Mouse (Mus musculus): ENCODE measurements around the gene Knl1. TPM values are rescaled to one million over a fixed set of nuclear protein-coding genes. Genes with fewer than 3 reads are reported as not detected.

Gene Knl1
- polyA plus RNA-seq, 1 experiment: 1.4 TPM

DNA sequence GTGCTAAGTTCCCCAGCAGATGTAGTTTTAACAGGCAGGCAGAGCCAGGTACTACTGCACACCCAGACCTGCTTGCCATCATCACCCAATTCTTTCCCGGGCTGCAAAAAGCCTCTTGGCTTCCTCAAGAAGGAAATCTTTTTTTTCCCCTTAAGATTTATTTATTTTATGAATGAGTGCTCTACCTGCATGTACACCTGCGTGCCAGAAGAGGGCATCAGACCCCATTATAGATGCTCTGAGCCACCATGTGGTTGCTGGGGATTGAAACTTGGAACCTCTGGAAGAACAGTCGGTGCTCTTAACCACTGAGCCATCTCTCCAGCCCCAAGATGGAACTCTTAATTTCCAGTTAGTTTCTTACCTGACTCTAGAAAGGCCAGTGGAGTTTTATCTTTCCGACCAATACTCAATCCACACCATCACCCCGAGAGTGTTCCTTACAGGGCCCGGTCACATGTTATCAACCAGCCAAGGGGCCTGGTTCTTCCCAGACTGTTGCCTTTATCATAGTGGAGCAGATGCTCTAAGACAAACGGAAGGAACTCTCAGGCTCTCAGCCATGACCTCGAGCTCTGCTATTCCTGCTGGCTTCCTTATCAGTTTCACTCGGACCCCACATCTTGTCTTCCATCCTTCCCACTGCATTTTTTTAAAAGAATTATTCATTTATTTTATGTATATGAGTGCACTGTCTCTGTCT lies 22.2 kb upstream of the Knl1 start:
- no peak overlapping the region for H3K4me3 ChIP-seq
- no peak overlapping the region for H3ac ChIP-seq (ENCODE audit: control insufficient read depth, insufficient read length)
- peaks cover 6% of the 10 kb centered on the region for H3K36me3 ChIP-seq (ENCODE audit: control insufficient read depth, insufficient read depth)
- H3K79me2 ChIP-seq (ENCODE audit: control insufficient read depth, insufficient read depth): peaks cover 3% of the 10 kb centered on the region
- H3K27me3 ChIP-seq (ENCODE audit: control insufficient read depth, insufficient read depth, insufficient read length): no peaks in the 10 kb centered on the region
- H3K4me2 ChIP-seq (ENCODE audit: low read depth): no peak overlapping the region
- TF ChIP-seq TCF12 (IDR thresholded peaks at IDR 0.05; ENCODE audit: insufficient read depth, poor library complexity, severe bottlenecking) (no peak), E2F4 (IDR thresholded peaks at IDR 0.05; ENCODE audit: insufficient read depth) (no peak), REST (IDR thresholded peaks at IDR 0.05; ENCODE audit: insufficient read depth, insufficient read length) (no peak), MAX (IDR thresholded peaks at IDR 0.05; ENCODE audit: low read depth) (no peak), MYOD1 (IDR thresholded peaks at IDR 0.05; ENCODE audit: control insufficient read depth in 1 of 3, insufficient read length in 2 of 3, low read depth in 2 of 3) (no peak), TCF3 (IDR thresholded peaks at IDR 0.05; ENCODE audit: insufficient read length, low read depth) (no peak), POLR2AphosphoS2 (IDR thresholded peaks at IDR 0.05; ENCODE audit: insufficient read length, low read depth) (no peak), SRF (IDR thresholded peaks at IDR 0.05; ENCODE audit: control insufficient read depth, insufficient read length, low read depth) (no peak), CEBPB (IDR thresholded peaks at IDR 0.05; ENCODE audit: insufficient read depth, poor library complexity, severe bottlenecking) (no peak), POLR2A (IDR thresholded peaks at IDR 0.05; ENCODE audit: insufficient read length, low read depth) (no peak), MYOG (IDR thresholded peaks at IDR 0.05; ENCODE audit: control insufficient read depth in 1 of 3, insufficient read depth in 1 of 3, insufficient read length in 2 of 3, low read depth in 2 of 3) (no peak), USF1 (IDR thresholded peaks at IDR 0.05; ENCODE audit: low read depth) (no peak)

- H3K27me3 ChIP-seq (ENCODE audit: control insufficient read depth, insufficient read depth, insufficient read length): no peaks in the 10 kb centered on the region
- no peak for TF ChIP-seq MYOG (IDR thresholded peaks at IDR 0.05; ENCODE audit: control insufficient read depth in 1 of 3, insufficient read depth in 1 of 3, insufficient read length in 2 of 3, low read depth in 2 of 3)
- no peak overlapping the region for H3K4me3 ChIP-seq
- peaks cover 3% of the 10 kb centered on the region for H3K79me2 ChIP-seq (ENCODE audit: control insufficient read depth, insufficient read depth)
- H3ac ChIP-seq (ENCODE audit: control insufficient read depth, insufficient read length): no peak overlapping the region
- H3K36me3 ChIP-seq (ENCODE audit: control insufficient read depth, insufficient read depth): peaks cover 6% of the 10 kb centered on the region
- H3K4me2 ChIP-seq (ENCODE audit: low read depth): no peak overlapping the region
These were observed 21.7 kb upstream of the Knl1 start for GRCm38 (mm10) chr2:119025239-119025616.

DNA sequence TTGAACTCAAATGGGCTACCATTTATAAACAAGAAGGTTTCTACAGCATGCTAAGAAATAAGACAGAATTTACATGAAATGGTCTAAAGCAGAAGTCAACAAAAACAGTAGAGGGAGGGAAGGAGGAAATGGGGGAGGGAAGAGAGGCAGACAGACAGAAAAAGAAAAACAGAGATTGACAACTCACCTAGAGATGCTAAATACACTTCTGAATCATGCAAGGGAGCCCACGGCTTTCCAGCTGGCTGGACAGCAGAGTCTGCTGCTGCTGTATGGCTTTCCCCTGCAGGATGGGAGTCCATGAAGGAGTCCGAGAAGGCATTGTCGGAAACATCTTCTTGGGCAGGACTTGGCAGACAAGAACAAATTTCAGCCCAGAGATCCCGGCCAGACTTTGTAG lies 20.0 kb upstream of the Knl1 start:
- Histone ChIP-seq H3K79me2 (ENCODE audit: control insufficient read depth, insufficient read depth) (peaks cover 3% of the 10 kb centered on the region), H3K36me3 (ENCODE audit: control insufficient read depth, insufficient read depth) (peaks cover 6% of the 10 kb centered on the region), H3K27me3 (ENCODE audit: control insufficient read depth, insufficient read depth, insufficient read length) (no peaks in the 10 kb centered on the region), H3K4me2 (ENCODE audit: low read depth) (no peak overlapping the region), H3K4me3 (no peak overlapping the region), H3ac (ENCODE audit: control insufficient read depth, insufficient read length) (no peak overlapping the region)
- TF ChIP-seq USF1 (IDR thresholded peaks at IDR 0.05; ENCODE audit: low read depth) (no peak), MYOD1 (IDR thresholded peaks at IDR 0.05; ENCODE audit: control insufficient read depth in 1 of 3, insufficient read length in 2 of 3, low read depth in 2 of 3) (no peak), SRF (IDR thresholded peaks at IDR 0.05; ENCODE audit: control insufficient read depth, insufficient read length, low read depth) (no peak), POLR2A (IDR thresholded peaks at IDR 0.05; ENCODE audit: insufficient read length, low read depth) (no peak), POLR2AphosphoS2 (IDR thresholded peaks at IDR 0.05; ENCODE audit: insufficient read length, low read depth) (no peak), TCF3 (IDR thresholded peaks at IDR 0.05; ENCODE audit: insufficient read length, low read depth) (no peak), CEBPB (IDR thresholded peaks at IDR 0.05; ENCODE audit: insufficient read depth, poor library complexity, severe bottlenecking) (no peak), E2F4 (IDR thresholded peaks at IDR 0.05; ENCODE audit: insufficient read depth) (no peak), MYOG (IDR thresholded peaks at IDR 0.05; ENCODE audit: control insufficient read depth in 1 of 3, insufficient read depth in 1 of 3, insufficient read length in 2 of 3, low read depth in 2 of 3) (no peak), REST (IDR thresholded peaks at IDR 0.05; ENCODE audit: insufficient read depth, insufficient read length) (no peak), TCF12 (IDR thresholded peaks at IDR 0.05; ENCODE audit: insufficient read depth, poor library complexity, severe bottlenecking) (no peak), MAX (IDR thresholded peaks at IDR 0.05; ENCODE audit: low read depth) (no peak)

GRCm38 (mm10) chr2:119028941-119029551 lies 17.9 kb upstream of the Knl1 start, which contains the start of gene Ccdc32:
Gene Ccdc32 (minus strand): TSS chr2:119029393.
- Histone ChIP-seq H3K4me3 (peak within 1 kb of the TSS; percentile 48), H3ac (ENCODE audit: control insufficient read depth, insufficient read length) (peak within 1 kb of the TSS; percentile 22), H3K79me2 (ENCODE audit: control insufficient read depth, insufficient read depth) (peaks cover 3% of the 10 kb centered on the region), H3K36me3 (ENCODE audit: control insufficient read depth, insufficient read depth) (peaks cover 6% of the 10 kb centered on the region), H3K4me2 (ENCODE audit: low read depth) (peak within 1 kb of the TSS; percentile 87), H3K27me3 (ENCODE audit: control insufficient read depth, insufficient read depth, insufficient read length) (no peaks in the 10 kb centered on the region)
- TF ChIP-seq SRF (IDR thresholded peaks at IDR 0.05; ENCODE audit: control insufficient read depth, insufficient read length, low read depth): no peak
- TF ChIP-seq POLR2A (IDR thresholded peaks at IDR 0.05; ENCODE audit: insufficient read length, low read depth): peak; percentile 27

DNA sequence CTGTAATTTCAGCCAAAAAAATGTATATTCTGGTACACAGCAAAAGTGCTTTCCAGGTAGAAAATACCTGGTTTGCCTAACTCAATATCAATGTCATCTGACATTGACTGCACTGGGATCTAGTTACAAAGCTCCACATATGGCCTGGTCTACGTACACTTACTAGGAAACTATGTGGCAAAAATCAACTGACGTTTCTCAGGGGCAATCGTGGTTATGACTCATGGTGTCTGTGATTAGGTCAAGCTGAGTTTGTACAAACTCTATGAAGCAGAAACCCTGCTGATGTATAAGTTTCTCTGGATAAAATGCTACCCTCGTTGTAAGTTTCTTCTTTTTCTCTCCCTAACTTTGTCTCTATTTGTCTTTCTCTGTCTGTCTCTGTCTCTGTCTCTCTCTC lies 14.7 kb upstream of the Knl1 start:
- H3K4me3 ChIP-seq: no peak overlapping the region
- H3K4me2 ChIP-seq (ENCODE audit: low read depth): no peak overlapping the region
- H3ac ChIP-seq (ENCODE audit: control insufficient read depth, insufficient read length): no peak overlapping the region
- no peaks in the 10 kb centered on the region for H3K27me3 ChIP-seq (ENCODE audit: control insufficient read depth, insufficient read depth, insufficient read length)
- no peaks in the 10 kb centered on the region for H3K36me3 ChIP-seq (ENCODE audit: control insufficient read depth, insufficient read depth)
- H3K79me2 ChIP-seq (ENCODE audit: control insufficient read depth, insufficient read depth): peaks cover 3% of the 10 kb centered on the region
- no peak for TF ChIP-seq CEBPB (IDR thresholded peaks at IDR 0.05; ENCODE audit: insufficient read depth, poor library complexity, severe bottlenecking)
- TF ChIP-seq USF1 (IDR thresholded peaks at IDR 0.05; ENCODE audit: low read depth): no peak
- TF ChIP-seq REST (IDR thresholded peaks at IDR 0.05; ENCODE audit: insufficient read depth, insufficient read length): no peak
- no peak for TF ChIP-seq TCF3 (IDR thresholded peaks at IDR 0.05; ENCODE audit: insufficient read length, low read depth)
- no peak for TF ChIP-seq POLR2AphosphoS2 (IDR thresholded peaks at IDR 0.05; ENCODE audit: insufficient read length, low read depth)
- TF ChIP-seq TCF12 (IDR thresholded peaks at IDR 0.05; ENCODE audit: insufficient read depth, poor library complexity, severe bottlenecking): no peak
- no peak for TF ChIP-seq MAX (IDR thresholded peaks at IDR 0.05; ENCODE audit: low read depth)
- no peak for TF ChIP-seq MYOG (IDR thresholded peaks at IDR 0.05; ENCODE audit: control insufficient read depth in 1 of 3, insufficient read depth in 1 of 3, insufficient read length in 2 of 3, low read depth in 2 of 3)
- no peak for TF ChIP-seq POLR2A (IDR thresholded peaks at IDR 0.05; ENCODE audit: insufficient read length, low read depth)
- TF ChIP-seq E2F4 (IDR thresholded peaks at IDR 0.05; ENCODE audit: insufficient read depth): no peak
- no peak for TF ChIP-seq SRF (IDR thresholded peaks at IDR 0.05; ENCODE audit: control insufficient read depth, insufficient read length, low read depth)
- no peak for TF ChIP-seq MYOD1 (IDR thresholded peaks at IDR 0.05; ENCODE audit: control insufficient read depth in 1 of 3, insufficient read length in 2 of 3, low read depth in 2 of 3)
